Mouse (Mus musculus) neural tube, embryonic 11.5 days (tissue): Measurements from ENCODE around the gene Olfr1274-ps. TPM values are rescaled to one million over a fixed set of nuclear protein-coding genes. Genes with fewer than 3 reads are reported as not detected.
"Not testable (repeated sequence)": the region's sequence is repeated elsewhere in the genome, so short reads cannot be mapped to it uniquely, and the experiment has no call there.

Experiments used
- ATAC-seq: fragments of 200-750 bp; cut with Nextera tagmentation; 2 replicates; pipeline ENCODE4 v1.8.0; 2017; ENCODE audit warnings: moderate number of reproducible peaks, mild to moderate bottlenecking, moderate TSS enrichment, moderate library complexity; ENCODE audit not compliant: insufficient read depth, low FRiP score, low TSS enrichment
- DNase-seq: peaks from one replicate; pipeline ENCODE4 v3.0.0-alpha.2; 2015; ENCODE audit warnings: low spot score
- H3K27ac ChIP-seq: fragments of 300-500 bp; sonication (generic); 2 replicates; pipeline ENCODE4 v1.5.1; 2014; ENCODE audit warnings: low read depth, mild to moderate bottlenecking, low read length
- H3K27me3 ChIP-seq: fragments of 300-500 bp; sonication (generic); 2 replicates; pipeline ENCODE4 v1.6.1; 2014; ENCODE audit warnings: mild to moderate bottlenecking, low read length, mixed read lengths; ENCODE audit not compliant: control insufficient read depth, insufficient read depth
- H3K36me3 ChIP-seq: fragments of 300-500 bp; sonication (generic); 2 replicates; pipeline ENCODE4 v1.6.1; 2014; ENCODE audit warnings: mild to moderate bottlenecking, low read length, moderate library complexity, mixed read lengths; ENCODE audit not compliant: control insufficient read depth, insufficient read depth
- H3K4me1 ChIP-seq: fragments of 300-500 bp; sonication (generic); 2 replicates; pipeline ENCODE4 v1.6.1; 2014; ENCODE audit warnings: low read length, mixed read lengths; ENCODE audit not compliant: control insufficient read depth, insufficient read depth
- H3K4me2 ChIP-seq: fragments of 300-500 bp; sonication (generic); 2 replicates; pipeline ENCODE4 v1.6.1; 2014; ENCODE audit warnings: low read depth, mild to moderate bottlenecking, moderate library complexity
- H3K4me3 ChIP-seq: fragments of 300-500 bp; sonication (generic); 2 replicates; pipeline ENCODE4 v1.5.1; 2014; ENCODE audit warnings: low read depth, low read length
- H3K9ac ChIP-seq: fragments of 300-500 bp; sonication (generic); 2 replicates; pipeline ENCODE4 v1.6.1; 2014; ENCODE audit warnings: mild to moderate bottlenecking, low read length
- H3K9me3 ChIP-seq: fragments of 300-500 bp; sonication (generic); 2 replicates; pipeline ENCODE4 v1.6.1; 2016; ENCODE audit warnings: low read length; ENCODE audit not compliant: control insufficient read depth
- WGBS: fragments of 180-500 bp; shearing (Covaris S2); extraction: QIAGEN DNeasy Blood & Tissue Kit; methylation state at CpG from one replicate; pipeline ENCODE4 v1.1.7; 2014; 5-methylcytosine and 5-hydroxymethylcytosine counted together
- polyA plus RNA-seq: library from polyadenylated mRNA; unstranded; fragments of >200 nt; fragmentation: Nextera tagmentation; extraction: Ambion mirVana; gene quantifications from 2 replicates; pipeline ENCODE4 v1.2.1, GENCODE M21; 2014

Gene Olfr1274-ps
- polyA plus RNA-seq, 1 experiment from 2014 or later, result not detected

- WGBS, result no CpG with 5 or more reads among the region's 4 CpGs
- DNase-seq, H3K27ac ChIP-seq, H3K4me1 ChIP-seq, H3K4me2 ChIP-seq, H3K4me3 ChIP-seq, H3K9me3 ChIP-seq, H3K36me3 ChIP-seq, H3K27me3 ChIP-seq, H3K9ac ChIP-seq: not testable (repeated sequence)
- ATAC-seq, result 0 out of 2 replicates have a peak, but pooled peaks have one; percentile 53
These were observed 31.3 kb downstream of the Olfr1274-ps start for GRCm38 (mm10) chr2:90429782-90430181.

DNA sequence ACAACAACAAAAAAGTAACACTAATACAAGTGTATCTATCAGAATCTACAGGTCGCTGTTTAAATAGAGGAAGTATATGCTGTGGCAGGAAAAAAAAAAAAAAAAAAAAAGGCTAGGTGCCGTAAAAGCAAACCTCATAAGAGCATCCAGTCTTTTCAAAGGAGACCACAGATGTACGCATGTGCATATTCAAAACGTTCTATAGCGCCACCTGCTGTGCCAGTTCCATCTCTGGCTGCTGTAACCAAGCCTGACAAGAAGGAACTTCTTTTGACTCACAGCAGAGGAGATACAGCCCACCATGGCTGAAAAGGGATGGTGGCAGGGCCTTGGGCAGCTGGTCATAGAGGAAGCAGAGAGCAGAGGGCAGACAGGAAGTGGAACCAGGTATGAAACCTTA lies 39.0 kb downstream of the Olfr1274-ps start:
- 88% methylated on average over 1 of the region's 5 CpGs for WGBS
- H3K4me2 ChIP-seq, H3K36me3 ChIP-seq, ATAC-seq, DNase-seq, H3K9ac ChIP-seq, H3K27ac ChIP-seq, H3K4me1 ChIP-seq, H3K4me3 ChIP-seq, H3K27me3 ChIP-seq, H3K9me3 ChIP-seq: not testable (repeated sequence)

- ATAC-seq, H3K4me3 ChIP-seq, H3K4me2 ChIP-seq, H3K27ac ChIP-seq, H3K9ac ChIP-seq, H3K4me1 ChIP-seq, H3K9me3 ChIP-seq, H3K36me3 ChIP-seq, H3K27me3 ChIP-seq, DNase-seq: not testable (repeated sequence)
These were observed 41.7 kb downstream of the Olfr1274-ps start for GRCm38 (mm10) chr2:90440169-90440568.

DNA sequence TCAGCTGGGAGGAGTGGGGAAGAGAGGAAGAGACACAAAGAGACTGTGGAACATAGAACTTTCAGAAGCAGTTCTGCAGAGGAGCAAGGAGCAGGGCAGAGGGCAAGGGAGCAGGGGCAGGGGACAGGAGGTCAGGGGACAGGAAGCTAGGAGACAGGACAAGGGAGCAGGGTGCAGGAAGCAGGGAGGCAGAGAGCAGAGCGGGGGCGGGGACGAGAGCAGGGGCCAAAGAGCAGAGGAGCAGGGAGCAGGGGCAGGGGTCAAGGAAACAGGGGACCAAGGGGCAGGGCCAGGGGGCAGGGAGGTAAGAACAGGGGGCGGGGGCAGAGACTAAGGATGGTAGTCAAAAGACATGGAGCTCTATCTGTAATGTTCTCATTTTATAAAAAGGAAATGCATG lies 43.3 kb downstream of the Olfr1274-ps start:
- 59% methylated on average over 4 of the region's 4 CpGs for WGBS
- H3K4me2 ChIP-seq, H3K9ac ChIP-seq, H3K27ac ChIP-seq, H3K4me1 ChIP-seq, H3K27me3 ChIP-seq, H3K4me3 ChIP-seq, DNase-seq, ATAC-seq, H3K36me3 ChIP-seq, H3K9me3 ChIP-seq: not testable (repeated sequence)

- Histone ChIP-seq H3K9ac (no peak overlapping the region), H3K9me3 (no peaks in the 10 kb centered on the region), H3K36me3 (no peaks in the 10 kb centered on the region), H3K27ac (no peak overlapping the region), H3K4me3 (no peak overlapping the region), H3K4me2 (no peak overlapping the region), H3K27me3 (no peaks in the 10 kb centered on the region), H3K4me1 (no peaks in the 10 kb centered on the region)
- DNase-seq (no peak), ATAC-seq (no peak)
- whole genome bisulfite sequencing, result 87% methylated on average over 5 of the region's 5 CpGs
These were observed 45.3 kb downstream of the Olfr1274-ps start for GRCm38 (mm10) chr2:90443811-90444210.

DNA sequence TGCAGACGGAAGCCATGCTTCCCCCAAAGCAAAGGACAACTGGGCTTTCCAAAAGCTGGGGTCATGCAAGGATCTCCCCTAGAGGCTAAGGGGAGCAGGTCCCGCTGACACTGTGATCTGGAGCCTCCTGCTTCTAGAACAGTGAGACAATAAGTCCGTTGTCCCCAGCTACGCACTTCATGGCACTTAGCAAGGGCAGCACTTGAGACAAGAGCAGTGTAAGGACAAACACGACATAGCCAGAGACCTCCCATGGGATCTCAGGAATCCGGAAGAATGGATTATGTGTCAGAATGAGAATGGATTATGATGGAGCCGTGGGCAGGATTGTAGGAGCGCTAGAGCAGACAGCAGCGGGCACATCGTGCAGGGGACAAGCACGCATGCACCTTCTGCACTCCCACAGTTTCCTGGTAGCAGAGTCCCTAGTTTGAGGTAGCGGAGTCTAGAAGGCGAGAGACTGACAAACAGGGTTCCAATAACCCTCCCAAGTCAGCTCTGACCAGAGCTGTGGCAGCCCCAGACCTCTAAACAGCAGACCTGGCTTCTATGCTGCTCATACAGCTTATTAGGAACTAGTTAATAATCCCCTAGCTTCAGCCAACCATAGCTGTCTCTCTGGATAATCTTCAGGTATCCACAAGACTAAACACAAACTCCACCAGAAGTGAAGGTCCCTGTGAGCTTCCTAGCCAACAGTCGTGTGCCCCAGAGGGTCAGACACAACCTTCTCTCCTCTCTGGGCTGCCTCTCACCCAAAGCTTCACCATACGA lies 50.7 kb downstream of the Olfr1274-ps start:
- no peak overlapping the region for H3K27ac ChIP-seq
- H3K9ac ChIP-seq, result no peak overlapping the region
- DNase-seq, result no peak
- no peak overlapping the region for H3K4me2 ChIP-seq
- H3K36me3 ChIP-seq, result no peaks in the 10 kb centered on the region
- H3K27me3 ChIP-seq, result no peaks in the 10 kb centered on the region
- no peaks in the 10 kb centered on the region for H3K9me3 ChIP-seq
- WGBS, result 84% methylated on average over 15 of the region's 15 CpGs
- no peaks in the 10 kb centered on the region for H3K4me1 ChIP-seq
- ATAC-seq, result no peak
- H3K4me3 ChIP-seq, result no peak overlapping the region

DNA sequence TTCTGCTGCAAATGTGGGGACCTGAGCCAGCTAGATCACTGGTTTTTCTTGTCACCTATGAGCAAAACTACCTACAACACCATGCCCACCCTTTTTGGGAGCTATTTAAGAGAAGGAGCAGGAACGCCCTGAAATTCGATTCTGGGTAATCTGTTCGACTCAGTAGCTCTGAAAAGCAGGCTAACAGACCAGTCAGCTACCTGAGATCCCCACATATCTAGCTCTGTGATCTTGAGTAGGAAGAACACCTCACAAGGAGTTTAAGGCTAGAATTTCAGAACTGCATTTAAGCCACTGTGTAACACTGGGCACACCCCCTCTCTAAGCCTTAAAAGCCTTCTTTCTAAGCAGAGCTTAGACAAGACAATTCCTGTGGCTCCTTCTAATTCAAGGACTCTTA lies 53.9 kb downstream of the Olfr1274-ps start:
- no peaks in the 10 kb centered on the region for H3K27me3 ChIP-seq
- 84% methylated on average over 3 of the region's 3 CpGs for WGBS
- H3K4me2 ChIP-seq, result no peak overlapping the region
- peaks cover 3% of the 10 kb centered on the region; the same call in 1 of the 2 replicates for H3K36me3 ChIP-seq
- H3K4me1 ChIP-seq, result no peaks in the 10 kb centered on the region
- no peak for ATAC-seq
- no peak overlapping the region for H3K27ac ChIP-seq
- H3K9ac ChIP-seq, result no peak overlapping the region
- H3K4me3 ChIP-seq, result no peak overlapping the region
- H3K9me3 ChIP-seq, result no peaks in the 10 kb centered on the region
- DNase-seq, result no peak

Other genes starting within 250 kb of the Olfr1274-ps start
- not detected in 2 replicates for gene Olfr1270, start 245.6 kb upstream of the Olfr1274-ps start, polyA plus RNA-seq
- not detected in 2 replicates for gene Olfr1506, start 174.2 kb upstream of the Olfr1274-ps start, polyA plus RNA-seq
- not detected in 2 replicates for gene Olfr142, start 141.1 kb upstream of the Olfr1274-ps start, polyA plus RNA-seq
- gene Olfr1271, start 127.7 kb upstream of the Olfr1274-ps start, polyA plus RNA-seq, result not detected in 2 replicates
- gene Olfr1272, start 105.8 kb upstream of the Olfr1274-ps start, polyA plus RNA-seq, result not detected in 2 replicates
- gene Gm13769, start 76.5 kb upstream of the Olfr1274-ps start, polyA plus RNA-seq, result not detected in 2 replicates
- 3.2 and 3.7 TPM in 2 replicates for gene Ptprj, start 182.0 kb downstream of the Olfr1274-ps start, polyA plus RNA-seq